Mouse (Mus musculus) stomach, embryonic 15.5 days (tissue): ENCODE measurements around the gene Tubb4a. TPM values are rescaled to one million over a fixed set of nuclear protein-coding genes. Genes with fewer than 3 reads are reported as not detected.

Experiments
- ATAC-seq: fragments of 200-750 bp; cut with Nextera tagmentation; 2 replicates; pipeline ENCODE4 v1.8.0; 2017; ENCODE audit warnings: low read depth, moderate number of reproducible peaks, moderate TSS enrichment; ENCODE audit not compliant: insufficient read depth, low FRiP score
- H3K27ac ChIP-seq: fragments of 300-500 bp; sonication (generic); 2 replicates; pipeline ENCODE4 v1.5.1; 2015; ENCODE audit warnings: mild to moderate bottlenecking, inconsistent platforms
- H3K27me3 ChIP-seq: fragments of 300-500 bp; sonication (generic); replicated peaks from 2 replicates; pipeline ENCODE4 v1.6.1; 2015; ENCODE audit warnings: inconsistent platforms
- H3K36me3 ChIP-seq: fragments of 300-500 bp; sonication (generic); 2 replicates; pipeline ENCODE4 v1.6.1; 2015; ENCODE audit warnings: inconsistent platforms
- H3K4me1 ChIP-seq: fragments of 300-500 bp; sonication (generic); 2 replicates; pipeline ENCODE4 v1.6.1; 2015; ENCODE audit warnings: inconsistent platforms
- H3K4me2 ChIP-seq: fragments of 300-500 bp; sonication (generic); 2 replicates; pipeline ENCODE4 v1.6.1; 2015; ENCODE audit warnings: mild to moderate bottlenecking, inconsistent platforms
- H3K4me3 ChIP-seq: fragments of 300-500 bp; sonication (generic); replicated peaks from 2 replicates; pipeline ENCODE4 v1.5.1; 2015; ENCODE audit warnings: inconsistent platforms
- H3K9ac ChIP-seq: fragments of 300-500 bp; sonication (generic); 2 replicates; pipeline ENCODE4 v1.6.1; 2015; ENCODE audit warnings: inconsistent platforms
- H3K9me3 ChIP-seq: fragments of 300-500 bp; sonication (generic); 2 replicates; pipeline ENCODE4 v1.6.1; 2016; ENCODE audit warnings: inconsistent platforms
- WGBS: fragments of 180-500 bp; shearing (Covaris S2); methylation state at CpG from one replicate; pipeline ENCODE4 v1.1.7; 2015; 5-methylcytosine and 5-hydroxymethylcytosine counted together
- polyA plus RNA-seq: library from polyadenylated mRNA; unstranded; fragments of >200 nt; fragmentation: Nextera tagmentation; extraction: Ambion mirVana; gene quantifications from 2 replicates; pipeline ENCODE4 v1.2.1, GENCODE M21; 2015

Tubb4a gene
- polyA plus RNA-seq, 1 experiment from 2014 or later: 20.3 TPM

GRCm38 (mm10) chr17:57096623-57096920 is 9.0 kb upstream of the Tubb4a start:
- 0 out of 2 replicates have a peak, but pooled peaks cover 6% of the 10 kb centered on the region for H3K4me1 ChIP-seq
- no peaks in the 10 kb centered on the region for H3K27me3 ChIP-seq
- H3K9me3 ChIP-seq: no peaks in the 10 kb centered on the region
- H3K9ac ChIP-seq: no peak overlapping the region
- H3K4me2 ChIP-seq: peak overlapping the region; percentile 51
- peak; percentile 85 for ATAC-seq
- H3K4me3 ChIP-seq: peak overlapping the region; percentile 28
- 1% methylated on average over 11 of the region's 11 CpGs for WGBS
- H3K36me3 ChIP-seq: no peaks in the 10 kb centered on the region
- no peak overlapping the region for H3K27ac ChIP-seq

- ATAC-seq: peak; percentile 86
- 2% methylated on average over 18 of the region's 19 CpGs for WGBS
These were observed 8.5 kb upstream of the Tubb4a start for GRCm38 (mm10) chr17:57095855-57096622.

GRCm38 (mm10) chr17:57094222-57094621 is 6.6 kb upstream of the Tubb4a start:
- no peak for ATAC-seq
- Histone ChIP-seq H3K27me3 (no peaks in the 10 kb centered on the region), H3K4me3 (no peak overlapping the region), H3K4me1 (0 out of 2 replicates have a peak, but pooled peaks cover 6% of the 10 kb centered on the region), H3K27ac (no peak overlapping the region), H3K36me3 (no peaks in the 10 kb centered on the region), H3K9ac (no peak overlapping the region), H3K9me3 (no peaks in the 10 kb centered on the region), H3K4me2 (no peak overlapping the region)
- WGBS: 97% methylated on average over 3 of the region's 3 CpGs

More at GRCm38 (mm10) chr17:57095855-57096622, 8.5 kb upstream of the Tubb4a start:
- Histone ChIP-seq H3K27me3 (no peaks in the 10 kb centered on the region), H3K9me3 (no peaks in the 10 kb centered on the region), H3K36me3 (no peaks in the 10 kb centered on the region), H3K27ac (no peak overlapping the region), H3K9ac (no peak overlapping the region), H3K4me1 (0 out of 2 replicates have a peak, but pooled peaks cover 6% of the 10 kb centered on the region), H3K4me3 (peak overlapping the region; percentile 28), H3K4me2 (peak overlapping the region; percentile 51)

- no peak overlapping the region for H3K27ac ChIP-seq
- 0 out of 2 replicates have a peak, but pooled peaks cover 8% of the 10 kb centered on the region for H3K4me1 ChIP-seq
- 0 out of 2 replicates have a peak, but pooled peaks cover 5% of the 10 kb centered on the region for H3K27me3 ChIP-seq
- no peak overlapping the region for H3K9ac ChIP-seq
- ATAC-seq: no peak
- WGBS: 85% methylated on average over 11 of the region's 11 CpGs
- H3K36me3 ChIP-seq: no peaks in the 10 kb centered on the region
- H3K4me2 ChIP-seq: no peak overlapping the region
- H3K9me3 ChIP-seq: no peaks in the 10 kb centered on the region
- H3K4me3 ChIP-seq: no peak overlapping the region
These were observed 1.4 kb downstream of the Tubb4a start for GRCm38 (mm10) chr17:57085970-57086757.

- no peak overlapping the region for H3K9ac ChIP-seq
- H3K4me3 ChIP-seq: no peak overlapping the region
- H3K27me3 ChIP-seq: 0 out of 2 replicates have a peak, but pooled peaks cover 5% of the 10 kb centered on the region
- no peak overlapping the region for H3K27ac ChIP-seq
- H3K36me3 ChIP-seq: no peaks in the 10 kb centered on the region
- no peak overlapping the region for H3K4me2 ChIP-seq
- ATAC-seq: no peak
- H3K4me1 ChIP-seq: peaks cover 17% of the 10 kb centered on the region; the same call in 1 of the 2 replicates
- no peaks in the 10 kb centered on the region for H3K9me3 ChIP-seq
- WGBS: 78% methylated on average over 5 of the region's 5 CpGs
These were observed 5.1 kb downstream of the Tubb4a start for GRCm38 (mm10) chr17:57082481-57082880.

GRCm38 (mm10) chr17:57081234-57081842 is 6.2 kb downstream of the Tubb4a start:
- H3K36me3 ChIP-seq: no peaks in the 10 kb centered on the region
- no peak overlapping the region for H3K27ac ChIP-seq
- H3K4me1 ChIP-seq: peaks cover 10% of the 10 kb centered on the region; the same call in 1 of the 2 replicates
- H3K4me3 ChIP-seq: no peak overlapping the region
- no peaks in the 10 kb centered on the region for H3K27me3 ChIP-seq
- no peak overlapping the region for H3K4me2 ChIP-seq
- H3K9me3 ChIP-seq: no peaks in the 10 kb centered on the region
- ATAC-seq: no peak
- WGBS: 92% methylated on average over 31 of the region's 31 CpGs
- no peak overlapping the region for H3K9ac ChIP-seq

- Histone ChIP-seq H3K4me3 (no peak overlapping the region), H3K36me3 (no peaks in the 10 kb centered on the region), H3K9me3 (no peaks in the 10 kb centered on the region), H3K9ac (no peak overlapping the region), H3K27me3 (no peaks in the 10 kb centered on the region), H3K27ac (no peak overlapping the region; the same call in 1 of the 2 replicates), H3K4me2 (no peak overlapping the region), H3K4me1 (peaks cover 10% of the 10 kb centered on the region; the same call in 1 of the 2 replicates)
- WGBS: 51% methylated on average over 3 of the region's 3 CpGs
- ATAC-seq: peak; percentile 76
These were observed 7.7 kb downstream of the Tubb4a start for GRCm38 (mm10) chr17:57079919-57080318.

- WGBS: 37% methylated on average over 6 of the region's 6 CpGs
- no peak within 1 kb of the TSS for H3K9ac ChIP-seq
- no peaks in the 10 kb centered on the region for H3K36me3 ChIP-seq
- no peaks in the 10 kb centered on the region for H3K27me3 ChIP-seq
- H3K4me1 ChIP-seq: peaks cover 10% of the 10 kb centered on the region; the same call in 1 of the 2 replicates
- H3K9me3 ChIP-seq: no peaks in the 10 kb centered on the region
- no peak for ATAC-seq
- 0 out of 2 replicates have a peak within 1 kb of the TSS, but pooled peaks have one; percentile 26 for H3K27ac ChIP-seq
- no peak within 1 kb of the TSS for H3K4me3 ChIP-seq
- H3K4me2 ChIP-seq: peak within 1 kb of the TSS; percentile 10; the same call in 1 of the 2 replicates
These were observed 9.2 kb downstream of the Tubb4a start, which contains the start of gene Dennd1c for GRCm38 (mm10) chr17:57078336-57078735. TSS of gene Dennd1c (minus strand) at chr17:57078514.

GRCm38 (mm10) chr17:57076916-57077315 is 10.7 kb downstream of the Tubb4a start:
- Histone ChIP-seq H3K4me1 (peaks cover 10% of the 10 kb centered on the region; the same call in 1 of the 2 replicates), H3K4me3 (no peak overlapping the region), H3K36me3 (no peaks in the 10 kb centered on the region), H3K4me2 (no peak overlapping the region), H3K9ac (no peak overlapping the region), H3K27ac (no peak overlapping the region), H3K9me3 (no peaks in the 10 kb centered on the region), H3K27me3 (no peaks in the 10 kb centered on the region)
- WGBS: 42% methylated on average over 3 of the region's 3 CpGs
- no peak for ATAC-seq

- no peaks in the 10 kb centered on the region for H3K9me3 ChIP-seq
- no peaks in the 10 kb centered on the region for H3K36me3 ChIP-seq
- no peaks in the 10 kb centered on the region for H3K27me3 ChIP-seq
- H3K4me3 ChIP-seq: peak overlapping the region; percentile 12; the same call in 1 of the 2 replicates
- WGBS: 6% methylated on average over 11 of the region's 11 CpGs
- peak; percentile 84 for ATAC-seq
- no peak overlapping the region for H3K9ac ChIP-seq
- H3K4me1 ChIP-seq: 0 out of 2 replicates have a peak, but pooled peaks cover 3% of the 10 kb centered on the region
- peak overlapping the region; percentile 35 for H3K4me2 ChIP-seq
- H3K27ac ChIP-seq: no peak overlapping the region
These were observed 16.9 kb downstream of the Tubb4a start for GRCm38 (mm10) chr17:57070699-57071098.

GRCm38 (mm10) chr17:57070272-57070671 is 17.3 kb downstream of the Tubb4a start:
- no peaks in the 10 kb centered on the region for H3K9me3 ChIP-seq
- H3K4me2 ChIP-seq: peak overlapping the region; percentile 35
- peak overlapping the region; percentile 12 for H3K4me3 ChIP-seq
- no peaks in the 10 kb centered on the region for H3K36me3 ChIP-seq
- no peaks in the 10 kb centered on the region for H3K27me3 ChIP-seq
- H3K27ac ChIP-seq: peak overlapping the region; percentile 24; the same call in 1 of the 2 replicates
- no peak overlapping the region for H3K9ac ChIP-seq
- ATAC-seq: no peak
- WGBS: 14% methylated on average over 9 of the region's 9 CpGs
- 0 out of 2 replicates have a peak, but pooled peaks cover 4% of the 10 kb centered on the region for H3K4me1 ChIP-seq
